1 mouse cellular context compared by ENCODE assay signal in the genomic region with DNA sequence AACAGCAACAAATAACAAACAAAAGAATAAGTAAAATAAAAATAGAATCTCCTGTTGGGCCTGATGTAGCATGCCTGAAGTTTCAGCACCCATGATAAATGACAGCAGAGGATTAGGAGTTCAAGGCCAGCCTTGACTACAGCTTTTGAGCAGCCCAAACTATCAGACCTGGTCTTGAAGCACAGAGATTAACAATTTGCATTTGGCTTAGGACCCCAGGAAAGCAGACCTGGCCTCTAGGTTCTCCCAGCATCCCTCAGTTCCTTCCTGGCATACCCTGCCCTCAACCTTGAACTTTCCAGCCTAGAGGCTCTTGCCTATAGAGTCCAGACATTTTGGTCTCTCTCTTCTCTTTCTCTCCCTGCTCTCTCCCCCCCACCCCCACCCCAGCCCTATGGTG.
TF ChIP-seq lines count a peak whose summit lies in the region.

No protein-coding gene starts in this region.

TF ChIP-seq in MEL, 35 proteins besides CTCF, POLR2A, EP300 and RAD21 (continued from another document):
- TF ChIP-seq RCOR1 (IDR thresholded peaks at IDR 0.05; ENCODE audit: low read depth, low read length) (no peak), BHLHE40 (IDR thresholded peaks at IDR 0.05; ENCODE audit: borderline replicate concordance, low read depth, low read length) (no peak), ZMIZ1 (IDR thresholded peaks at IDR 0.05; ENCODE audit: low read depth, low read length) (no peak), ZC3H11A (IDR thresholded peaks at IDR 0.05; ENCODE audit: low read depth, low read length) (no peak), MAZ (IDR thresholded peaks at IDR 0.05; ENCODE audit: low read depth, low read length) (no peak), ZNF384 (IDR thresholded peaks at IDR 0.05; ENCODE audit: low read depth, low read length) (no peak), TBP (IDR thresholded peaks at IDR 0.05; ENCODE audit: low read depth, low read length) (no peak), TCF12 (IDR thresholded peaks at IDR 0.05; ENCODE audit: low read depth, low read length) (no peak)
